Mouse (Mus musculus) 416B (cell line): ENCODE measurements around the gene Tnnc1.

Experiments
- DNase-seq: peaks from one replicate; pipeline ENCODE4 v3.0.0; 2011; ENCODE audit warnings: low read depth

Gene Tnnc1

GRCm38 (mm10) chr14:31208084-31208483 is at the start of gene Tnnc1:
Tnnc1 (plus strand) TSS chr14:31208312.
- no peak for DNase-seq

GRCm38 (mm10) chr14:31160196-31161150 is 47.6 kb upstream of the Tnnc1 start:
- DNase-seq = peak; percentile 73

- DNase-seq = no peak
Observed at GRCm38 (mm10) chr14:31161191-31161590, 46.9 kb upstream of the Tnnc1 start.

GRCm38 (mm10) chr14:31161638-31162037 is 46.5 kb upstream of the Tnnc1 start:
- DNase-seq = no peak

GRCm38 (mm10) chr14:31164067-31164466 is 44.0 kb upstream of the Tnnc1 start:
- no peak for DNase-seq

GRCm38 (mm10) chr14:31165010-31165409 is 43.1 kb upstream of the Tnnc1 start:
- DNase-seq = no peak

- DNase-seq = no peak
Observed at GRCm38 (mm10) chr14:31165458-31165857, 42.7 kb upstream of the Tnnc1 start.

- DNase-seq = peak; percentile 89
Observed at GRCm38 (mm10) chr14:31165991-31166630, 42.0 kb upstream of the Tnnc1 start.

GRCm38 (mm10) chr14:31166827-31167226 is 41.3 kb upstream of the Tnnc1 start:
- DNase-seq = no peak

- peak; percentile 83 for DNase-seq
Observed at GRCm38 (mm10) chr14:31168425-31168824, 39.7 kb upstream of the Tnnc1 start, which contains the start of gene Stab1. Stab1 (minus strand) TSS chr14:31168641.

- peak; percentile 36 for DNase-seq
Observed at GRCm38 (mm10) chr14:31169508-31169907, 38.6 kb upstream of the Tnnc1 start.

GRCm38 (mm10) chr14:31170963-31171362 is 37.1 kb upstream of the Tnnc1 start:
- no peak for DNase-seq

GRCm38 (mm10) chr14:31171386-31171785 is 36.7 kb upstream of the Tnnc1 start:
- no peak for DNase-seq

- no peak for DNase-seq
Observed at GRCm38 (mm10) chr14:31171821-31172220, 36.3 kb upstream of the Tnnc1 start.

GRCm38 (mm10) chr14:31172781-31173455 is 35.2 kb upstream of the Tnnc1 start:
- DNase-seq = no peak

- DNase-seq = no peak
Observed at GRCm38 (mm10) chr14:31173537-31173936, 34.6 kb upstream of the Tnnc1 start.

- no peak for DNase-seq
Observed at GRCm38 (mm10) chr14:31177287-31177686, 30.8 kb upstream of the Tnnc1 start.

- DNase-seq = no peak
Observed at GRCm38 (mm10) chr14:31177715-31178114, 30.4 kb upstream of the Tnnc1 start.

- DNase-seq = no peak
Observed at GRCm38 (mm10) chr14:31179677-31180365, 28.3 kb upstream of the Tnnc1 start.

- DNase-seq = no peak
Observed at GRCm38 (mm10) chr14:31181512-31181911, 26.6 kb upstream of the Tnnc1 start.

- DNase-seq = peak; percentile 52
Observed at GRCm38 (mm10) chr14:31182786-31183290, 25.3 kb upstream of the Tnnc1 start.

GRCm38 (mm10) chr14:31183541-31183940 is 24.6 kb upstream of the Tnnc1 start:
- DNase-seq = no peak
